Mouse (Mus musculus): ENCODE results near the gene Clec2l. TPM values are rescaled to one million over a fixed set of nuclear protein-coding genes. Genes with fewer than 3 reads are reported as not detected.

The Clec2l gene
- polyA plus RNA-seq, 1 experiment: 0.66 TPM

GRCm38 (mm10) chr6:38704264-38704984, 41.6 kb downstream of the Clec2l start:
- DNase-seq (ENCODE audit: low read depth, low spot score): no peak
- WGBS: 80% methylated on average over 7 of the region's 7 CpGs

- 86% methylated on average over 3 of the region's 3 CpGs for WGBS
- no peak for DNase-seq (ENCODE audit: low read depth, low spot score)
Observed at GRCm38 (mm10) chr6:38710449-38710848, 47.6 kb downstream of the Clec2l start.

GRCm38 (mm10) chr6:38713957-38714898, 51.4 kb downstream of the Clec2l start:
- no peak for DNase-seq (ENCODE audit: low read depth, low spot score)
- whole genome bisulfite sequencing: 90% methylated on average over 19 of the region's 19 CpGs

- 92% methylated on average over 16 of the region's 16 CpGs for WGBS
Observed at GRCm38 (mm10) chr6:38715881-38716280, 53.0 kb downstream of the Clec2l start.

GRCm38 (mm10) chr6:38718625-38719024, 55.8 kb downstream of the Clec2l start:
- 95% methylated on average over 7 of the region's 7 CpGs for WGBS

More at GRCm38 (mm10) chr6:38715881-38716280, 53.0 kb downstream of the Clec2l start:
- no peak for DNase-seq (ENCODE audit: low read depth, low spot score)

GRCm38 (mm10) chr6:38719229-38719628, 56.4 kb downstream of the Clec2l start:
- 93% methylated on average over 6 of the region's 6 CpGs for WGBS
- DNase-seq (ENCODE audit: low read depth, low spot score): no peak

More at GRCm38 (mm10) chr6:38718625-38719024, 55.8 kb downstream of the Clec2l start:
- DNase-seq (ENCODE audit: low read depth, low spot score): no peak

- DNase-seq (ENCODE audit: low read depth, low spot score): no peak
- WGBS: 83% methylated on average over 1 of the region's 1 CpGs
Observed at GRCm38 (mm10) chr6:38721361-38721760, 58.5 kb downstream of the Clec2l start.

GRCm38 (mm10) chr6:38725515-38725914, 62.6 kb downstream of the Clec2l start:
- 96% methylated on average over 3 of the region's 3 CpGs for WGBS
- no peak for DNase-seq (ENCODE audit: low read depth, low spot score)

Other genes starting within 250 kb of the Clec2l start
- 3.1 and 6.0 TPM in 2 replicates for gene Ubn2, start 229.1 kb upstream of the Clec2l start, polyA plus RNA-seq (2012; rRNA removed)
- 204 and 234 TPM in 2 replicates for gene Fmc1, start 129.6 kb upstream of the Clec2l start, polyA plus RNA-seq (2012; rRNA removed)
- 9.9 and 16.4 TPM in 2 replicates for gene Luc7l2, start 111.7 kb upstream of the Clec2l start, polyA plus RNA-seq (2012; rRNA removed)
- gene Klrg2, start 25.8 kb upstream of the Clec2l start, polyA plus RNA-seq (2012; rRNA removed): 0.19 and 0.26 TPM in 2 replicates
- 3.0 and 4.7 TPM in 2 replicates for gene Tbxas1, start 212.3 kb downstream of the Clec2l start, polyA plus RNA-seq (2012; rRNA removed)
- gene Hipk2, start 213.1 kb downstream of the Clec2l start, polyA plus RNA-seq (2012; rRNA removed): 12.3 and 30.1 TPM in 2 replicates

Measured in large intestine, adult 2 months (tissue).